Mouse (Mus musculus): ENCODE measurements around the gene AL607142.1. TPM values are rescaled to one million over a fixed set of nuclear protein-coding genes. Genes with fewer than 3 reads are reported as not detected.

The AL607142.1 gene
- polyA plus RNA-seq, 1 experiment from 2014 or later: not detected

GRCm38 (mm10) chr4:120042480-120042879, 22.3 kb upstream of the AL607142.1 start:
- 86% methylated on average over 7 of the region's 7 CpGs for WGBS

GRCm38 (mm10) chr4:120044612-120045011, 20.2 kb upstream of the AL607142.1 start:
- WGBS: 84% methylated on average over 5 of the region's 5 CpGs
- no peak overlapping the region for H3K4me2 ChIP-seq

More at GRCm38 (mm10) chr4:120042480-120042879, 22.3 kb upstream of the AL607142.1 start:
- Histone ChIP-seq H3K9ac (replicated peaks) (no peak overlapping the region), H3K9me3 (replicated peaks) (no peaks in the 10 kb centered on the region), H3K36me3 (no peaks in the 10 kb centered on the region), H3K4me1 (peaks cover 5% of the 10 kb centered on the region; the same call in 1 of the 2 replicates), H3K27me3 (replicated peaks) (no peaks in the 10 kb centered on the region), H3K4me2 (no peak overlapping the region), H3K27ac (replicated peaks) (no peak overlapping the region), H3K4me3 (replicated peaks) (no peak overlapping the region)
- ATAC-seq (ENCODE audit: low FRiP score): no peak

GRCm38 (mm10) chr4:120045131-120045537, 19.7 kb upstream of the AL607142.1 start:
- Histone ChIP-seq H3K27ac (replicated peaks) (0 out of 2 replicates have a peak overlapping the region, but pooled peaks have one; percentile 23), H3K9me3 (replicated peaks) (no peaks in the 10 kb centered on the region), H3K4me1 (peaks cover 5% of the 10 kb centered on the region; the same call in 1 of the 2 replicates), H3K4me3 (replicated peaks) (no peak overlapping the region), H3K4me2 (no peak overlapping the region), H3K27me3 (replicated peaks) (no peaks in the 10 kb centered on the region), H3K9ac (replicated peaks) (no peak overlapping the region), H3K36me3 (no peaks in the 10 kb centered on the region)
- no peak for ATAC-seq (ENCODE audit: low FRiP score)
- 50% methylated on average over 5 of the region's 5 CpGs for WGBS

More at GRCm38 (mm10) chr4:120044612-120045011, 20.2 kb upstream of the AL607142.1 start:
- no peak overlapping the region for H3K4me3 ChIP-seq (replicated peaks)
- no peaks in the 10 kb centered on the region for H3K36me3 ChIP-seq
- ATAC-seq (ENCODE audit: low FRiP score): no peak
- no peaks in the 10 kb centered on the region for H3K9me3 ChIP-seq (replicated peaks)
- no peaks in the 10 kb centered on the region for H3K27me3 ChIP-seq (replicated peaks)
- no peak overlapping the region for H3K27ac ChIP-seq (replicated peaks)
- no peak overlapping the region for H3K9ac ChIP-seq (replicated peaks)
- peaks cover 5% of the 10 kb centered on the region; the same call in 1 of the 2 replicates for H3K4me1 ChIP-seq

- 82% methylated on average over 7 of the region's 7 CpGs for WGBS
- no peak overlapping the region for H3K9ac ChIP-seq (replicated peaks)
- no peaks in the 10 kb centered on the region for H3K9me3 ChIP-seq (replicated peaks)
- H3K4me2 ChIP-seq: no peak overlapping the region
- H3K36me3 ChIP-seq: no peaks in the 10 kb centered on the region
- no peak overlapping the region for H3K27ac ChIP-seq (replicated peaks)
- no peaks in the 10 kb centered on the region for H3K27me3 ChIP-seq (replicated peaks)
- ATAC-seq (ENCODE audit: low FRiP score): no peak
- H3K4me3 ChIP-seq (replicated peaks): no peak overlapping the region
- H3K4me1 ChIP-seq: peaks cover 5% of the 10 kb centered on the region; the same call in 1 of the 2 replicates
Observed at GRCm38 (mm10) chr4:120045871-120046270, 18.9 kb upstream of the AL607142.1 start.

- Histone ChIP-seq H3K4me2 (no peak overlapping the region), H3K36me3 (no peaks in the 10 kb centered on the region), H3K9me3 (replicated peaks) (no peaks in the 10 kb centered on the region), H3K27ac (replicated peaks) (no peak overlapping the region), H3K4me3 (replicated peaks) (no peak overlapping the region), H3K27me3 (replicated peaks) (no peaks in the 10 kb centered on the region), H3K9ac (replicated peaks) (no peak overlapping the region), H3K4me1 (peaks cover 5% of the 10 kb centered on the region; the same call in 1 of the 2 replicates)
- WGBS: 28% methylated on average over 4 of the region's 4 CpGs
- ATAC-seq (ENCODE audit: low FRiP score): no peak
Observed at GRCm38 (mm10) chr4:120047060-120047459, 17.7 kb upstream of the AL607142.1 start.

- H3K4me2 ChIP-seq: no peak overlapping the region
- no peak overlapping the region for H3K4me3 ChIP-seq (replicated peaks)
- H3K27ac ChIP-seq (replicated peaks): no peak overlapping the region
- H3K9ac ChIP-seq (replicated peaks): no peak overlapping the region
- ATAC-seq (ENCODE audit: low FRiP score): no peak
- peaks cover 5% of the 10 kb centered on the region; the same call in 1 of the 2 replicates for H3K4me1 ChIP-seq
- 73% methylated on average over 4 of the region's 4 CpGs for WGBS
- H3K9me3 ChIP-seq (replicated peaks): no peaks in the 10 kb centered on the region
- H3K36me3 ChIP-seq: no peaks in the 10 kb centered on the region
- no peaks in the 10 kb centered on the region for H3K27me3 ChIP-seq (replicated peaks)
Observed at GRCm38 (mm10) chr4:120048274-120048673, 16.5 kb upstream of the AL607142.1 start.

GRCm38 (mm10) chr4:120049857-120050256, 14.9 kb upstream of the AL607142.1 start:
- Histone ChIP-seq H3K4me3 (replicated peaks) (no peak overlapping the region), H3K27me3 (replicated peaks) (no peaks in the 10 kb centered on the region), H3K36me3 (no peaks in the 10 kb centered on the region), H3K9ac (replicated peaks) (no peak overlapping the region), H3K9me3 (replicated peaks) (no peaks in the 10 kb centered on the region), H3K4me2 (no peak overlapping the region), H3K4me1 (peaks cover 5% of the 10 kb centered on the region; the same call in 1 of the 2 replicates), H3K27ac (replicated peaks) (no peak overlapping the region)
- no peak for ATAC-seq (ENCODE audit: low FRiP score)
- 79% methylated on average over 3 of the region's 3 CpGs for WGBS

- no peak overlapping the region for H3K9ac ChIP-seq (replicated peaks)
- no peak for ATAC-seq (ENCODE audit: low FRiP score)
- H3K27me3 ChIP-seq (replicated peaks): no peaks in the 10 kb centered on the region
- H3K4me1 ChIP-seq: no peaks in the 10 kb centered on the region
- H3K4me2 ChIP-seq: no peak overlapping the region
- H3K27ac ChIP-seq (replicated peaks): no peak overlapping the region
- H3K36me3 ChIP-seq: no peaks in the 10 kb centered on the region
- H3K9me3 ChIP-seq (replicated peaks): no peaks in the 10 kb centered on the region
- no peak overlapping the region for H3K4me3 ChIP-seq (replicated peaks)
Observed at GRCm38 (mm10) chr4:120052481-120052880, 12.3 kb upstream of the AL607142.1 start.

GRCm38 (mm10) chr4:120053026-120054005, 11.5 kb upstream of the AL607142.1 start:
- WGBS: 94% methylated on average over 11 of the region's 11 CpGs
- no peaks in the 10 kb centered on the region for H3K9me3 ChIP-seq (replicated peaks)

GRCm38 (mm10) chr4:120054145-120054544, 10.7 kb upstream of the AL607142.1 start:
- H3K4me1 ChIP-seq: no peaks in the 10 kb centered on the region
- no peaks in the 10 kb centered on the region for H3K27me3 ChIP-seq (replicated peaks)
- no peaks in the 10 kb centered on the region for H3K9me3 ChIP-seq (replicated peaks)
- no peak overlapping the region for H3K9ac ChIP-seq (replicated peaks)
- H3K27ac ChIP-seq (replicated peaks): no peak overlapping the region
- ATAC-seq (ENCODE audit: low FRiP score): no peak
- WGBS: 73% methylated on average over 9 of the region's 9 CpGs
- H3K36me3 ChIP-seq: no peaks in the 10 kb centered on the region
- no peak overlapping the region for H3K4me2 ChIP-seq
- H3K4me3 ChIP-seq (replicated peaks): no peak overlapping the region

More at GRCm38 (mm10) chr4:120053026-120054005, 11.5 kb upstream of the AL607142.1 start:
- H3K9ac ChIP-seq (replicated peaks): no peak overlapping the region
- H3K36me3 ChIP-seq: no peaks in the 10 kb centered on the region
- no peak overlapping the region for H3K4me2 ChIP-seq
- no peak overlapping the region for H3K4me3 ChIP-seq (replicated peaks)
- H3K27me3 ChIP-seq (replicated peaks): no peaks in the 10 kb centered on the region
- H3K27ac ChIP-seq (replicated peaks): no peak overlapping the region
- no peak for ATAC-seq (ENCODE audit: low FRiP score)
- no peaks in the 10 kb centered on the region for H3K4me1 ChIP-seq

GRCm38 (mm10) chr4:120056451-120056850, 8.3 kb upstream of the AL607142.1 start:
- WGBS: 95% methylated on average over 9 of the region's 9 CpGs
- Histone ChIP-seq H3K4me3 (replicated peaks) (no peak overlapping the region), H3K27me3 (replicated peaks) (no peaks in the 10 kb centered on the region), H3K27ac (replicated peaks) (no peak overlapping the region), H3K9me3 (replicated peaks) (no peaks in the 10 kb centered on the region), H3K9ac (replicated peaks) (no peak overlapping the region), H3K4me2 (no peak overlapping the region), H3K4me1 (no peaks in the 10 kb centered on the region), H3K36me3 (no peaks in the 10 kb centered on the region)
- no peak for ATAC-seq (ENCODE audit: low FRiP score)

GRCm38 (mm10) chr4:120057529-120057928, 7.3 kb upstream of the AL607142.1 start:
- H3K9ac ChIP-seq (replicated peaks): no peak overlapping the region
- H3K9me3 ChIP-seq (replicated peaks): no peaks in the 10 kb centered on the region
- H3K27me3 ChIP-seq (replicated peaks): no peaks in the 10 kb centered on the region
- no peak for ATAC-seq (ENCODE audit: low FRiP score)
- no peak overlapping the region for H3K27ac ChIP-seq (replicated peaks)
- WGBS: 64% methylated on average over 8 of the region's 8 CpGs
- no peak overlapping the region for H3K4me3 ChIP-seq (replicated peaks)
- no peaks in the 10 kb centered on the region for H3K36me3 ChIP-seq
- no peak overlapping the region for H3K4me2 ChIP-seq
- H3K4me1 ChIP-seq: no peaks in the 10 kb centered on the region
